Mouse (Mus musculus): ENCODE results near the gene Lingo3. TPM values are rescaled to one million over a fixed set of nuclear protein-coding genes. Genes with fewer than 3 reads are reported as not detected.

Gene Lingo3
- total and polyA plus RNA-seq, 3 experiments, result not detected

GRCm38 (mm10) chr10:80880901-80881300, 37.1 kb upstream of the Lingo3 start (continued):
- TF ChIP-seq UBTF (IDR thresholded peaks at IDR 0.05; ENCODE audit: borderline replicate concordance, insufficient read depth, low read depth, low read length), result no peak
- no peak for TF ChIP-seq JUND (IDR thresholded peaks at IDR 0.05; ENCODE audit: low read depth, low read length)
- no peak for TF ChIP-seq CHD1 (IDR thresholded peaks at IDR 0.05; ENCODE audit: low read depth, low read length)
- TF ChIP-seq USF1 (IDR thresholded peaks at IDR 0.05; ENCODE audit: low read depth, low read length), result no peak
- no peak for TF ChIP-seq ZMIZ1 (IDR thresholded peaks at IDR 0.05; ENCODE audit: low read depth, low read length)
- no peak for TF ChIP-seq MAFK (IDR thresholded peaks at IDR 0.05; ENCODE audit: borderline replicate concordance, low read depth, low read length)
- no peak for TF ChIP-seq NELFE (IDR thresholded peaks at IDR 0.05; ENCODE audit: low read depth, low read length)
- TF ChIP-seq MAX (IDR thresholded peaks at IDR 0.05; ENCODE audit: low read length), result no peak
- no peak for TF ChIP-seq CHD2 (IDR thresholded peaks at IDR 0.05; ENCODE audit: low read length)
- TF ChIP-seq MYC (IDR thresholded peaks at IDR 0.05; ENCODE audit: low read depth, low read length), result no peak
- peak; percentile 30 for TF ChIP-seq RAD21 (IDR thresholded peaks at IDR 0.05; ENCODE audit: low read depth, low read length)
- no peak for TF ChIP-seq POLR2AphosphoS5 (IDR thresholded peaks at IDR 0.05; ENCODE audit: borderline replicate concordance, low read depth, low read length)
- no peak for TF ChIP-seq KAT2A (conservative IDR thresholded peaks at IDR 0.05; ENCODE audit: low read depth, low read length)

- H3K79me2 ChIP-seq (ENCODE audit: control insufficient read depth, insufficient read depth, low read length, poor library complexity), result no peaks in the 10 kb centered on the region
- no peak overlapping the region for H3K4me3 ChIP-seq (ENCODE audit: control insufficient read depth in 1 of 2, insufficient read depth in 1 of 2, low read depth in 2 of 2, low read length in 2 of 2)
- no peaks in the 10 kb centered on the region for H3K27me3 ChIP-seq (ENCODE audit: control insufficient read depth in 1 of 2, insufficient read depth in 2 of 2, low read length in 2 of 2)
- no peaks in the 10 kb centered on the region for H3K9me3 ChIP-seq (replicated peaks; ENCODE audit: insufficient read depth, low read length)
- DNase-seq (ENCODE audit: low read depth, low spot score), result peak; percentile 91
- H3K36me3 ChIP-seq (ENCODE audit: control insufficient read depth in 1 of 2, insufficient read depth in 2 of 2, low read length in 2 of 2), result no peaks in the 10 kb centered on the region
- peaks cover 2 to 11% of the 10 kb centered on the region in 2 experiments; a peak in 3 of 4 replicates for H3K4me1 ChIP-seq (ENCODE audit: control insufficient read depth in 1 of 2, insufficient read depth in 2 of 2, low read length in 2 of 2)
- no peak overlapping the region for H3K9ac ChIP-seq (ENCODE audit: control insufficient read depth, low read depth, low read length, poor library complexity, severe bottlenecking)
- no peak overlapping the region for H3K27ac ChIP-seq (ENCODE audit: control insufficient read depth, low read depth, low read length)
- peak; percentile 85 for TF ChIP-seq USF1 (IDR thresholded peaks at IDR 0.05; ENCODE audit: low read depth, low read length)
- no peak for TF ChIP-seq USF2 (IDR thresholded peaks at IDR 0.05; ENCODE audit: borderline replicate concordance in 1 of 2, insufficient read depth in 1 of 2, low read depth in 1 of 2, low read length in 2 of 2)
- TF ChIP-seq ZC3H11A (IDR thresholded peaks at IDR 0.05; ENCODE audit: low read depth, low read length), result peak; percentile 88
- TF ChIP-seq ZNF384 (IDR thresholded peaks at IDR 0.05; ENCODE audit: low read depth, low read length), result no peak
- no peak for TF ChIP-seq POLR2AphosphoS5 (IDR thresholded peaks at IDR 0.05; ENCODE audit: borderline replicate concordance, low read depth, low read length)
- TF ChIP-seq E2F4 (IDR thresholded peaks at IDR 0.05; ENCODE audit: borderline replicate concordance, low read depth, low read length), result no peak
- peak; percentile 81; the same call in 1 of the 2 replicates for TF ChIP-seq BHLHE40 (IDR thresholded peaks at IDR 0.05; ENCODE audit: borderline replicate concordance, low read depth, low read length)
- TF ChIP-seq TBP (IDR thresholded peaks at IDR 0.05; ENCODE audit: low read depth, low read length), result 0 out of 2 replicates have a peak, but pooled peaks have one; percentile 27
- TF ChIP-seq POLR2A (IDR thresholded peaks at IDR 0.05; ENCODE audit: control insufficient read depth in 1 of 2, insufficient read depth in 1 of 2, low read depth in 1 of 2, low read length in 2 of 2, poor library complexity in 1 of 2), result no peak
- TF ChIP-seq SIN3A (IDR thresholded peaks at IDR 0.05; ENCODE audit: low read length), result peak; percentile 71
- TF ChIP-seq GABPA (IDR thresholded peaks at IDR 0.05; ENCODE audit: low read depth, low read length), result no peak
- TF ChIP-seq SMC3 (IDR thresholded peaks at IDR 0.05; ENCODE audit: low read depth, low read length), result peak; percentile 87
- no peak for TF ChIP-seq JUND (IDR thresholded peaks at IDR 0.05; ENCODE audit: low read depth, low read length)
- no peak for TF ChIP-seq POLR2AphosphoS2 (IDR thresholded peaks at IDR 0.05; ENCODE audit: low read length)
- TF ChIP-seq NELFE (IDR thresholded peaks at IDR 0.05; ENCODE audit: low read depth, low read length), result peak; percentile 12; the same call in 1 of the 2 replicates
- TF ChIP-seq NRF1 (IDR thresholded peaks at IDR 0.05; ENCODE audit: insufficient read depth, low read depth, low read length, poor library complexity, severe bottlenecking), result 0 out of 2 replicates have a peak, but pooled peaks have one; percentile 5
- TF ChIP-seq GATA1 (IDR thresholded peaks at IDR 0.05; ENCODE audit: low read depth, low read length), result peak; percentile 43; the same call in 1 of the 2 replicates
- TF ChIP-seq MAFK (IDR thresholded peaks at IDR 0.05; ENCODE audit: borderline replicate concordance, low read depth, low read length), result no peak
- TF ChIP-seq TCF12 (IDR thresholded peaks at IDR 0.05; ENCODE audit: low read depth, low read length), result no peak
- TF ChIP-seq MAX (IDR thresholded peaks at IDR 0.05; ENCODE audit: low read length), result peak; percentile 96
- TF ChIP-seq CHD2 (IDR thresholded peaks at IDR 0.05; ENCODE audit: low read length), result no peak
- peak; percentile 96 to 99 (median 99) for TF ChIP-seq CTCF (IDR thresholded peaks at IDR 0.05 in 2 of 3, conservative IDR thresholded peaks at IDR 0.05 in 1 of 3; ENCODE audit: control insufficient read depth in 1 of 3, insufficient read depth in 1 of 3, low read depth in 2 of 3, low read length in 3 of 3, poor library complexity in 1 of 3, severe bottlenecking in 1 of 3)
- no peak for TF ChIP-seq UBTF (IDR thresholded peaks at IDR 0.05; ENCODE audit: borderline replicate concordance, insufficient read depth, low read depth, low read length)
- TF ChIP-seq MYB (IDR thresholded peaks at IDR 0.05; ENCODE audit: low read depth, low read length), result no peak
- TF ChIP-seq MYC (IDR thresholded peaks at IDR 0.05; ENCODE audit: low read depth, low read length), result peak; percentile 97
- no peak for TF ChIP-seq ETS1 (IDR thresholded peaks at IDR 0.05; ENCODE audit: low read depth, low read length)
- no peak for TF ChIP-seq ZMIZ1 (IDR thresholded peaks at IDR 0.05; ENCODE audit: low read depth, low read length)
- no peak for TF ChIP-seq ZKSCAN1 (IDR thresholded peaks at IDR 0.05; ENCODE audit: low read depth, low read length)
- no peak for TF ChIP-seq ELF1 (IDR thresholded peaks at IDR 0.05; ENCODE audit: low read depth, low read length)
- TF ChIP-seq MXI1 (IDR thresholded peaks at IDR 0.05; ENCODE audit: low read depth, low read length), result peak; percentile 79
These were observed 36.3 kb upstream of the Lingo3 start for GRCm38 (mm10) chr10:80880131-80880641.

All from MEL (cell line).